Mouse (Mus musculus): ENCODE data around the gene Gm5134. TPM values are rescaled to one million over a fixed set of nuclear protein-coding genes. Genes with fewer than 3 reads are reported as not detected.
A peak's percentile ranks its signal among the peaks of the same experiment; 100 is the strongest.

Gm5134 gene
- polyA plus RNA-seq (2016; fragmentation: Nextera tagmentation; extraction: Ambion mirVana): not detected in 2 replicates

- H3K4me3 ChIP-seq: peak within 1 kb of the TSS; percentile 38
- peaks cover 31% of the 10 kb centered on the region for H3K4me1 ChIP-seq (replicated peaks)
- H3K36me3 ChIP-seq: no peaks in the 10 kb centered on the region
- H3K27ac ChIP-seq: 0 out of 2 replicates have a peak within 1 kb of the TSS, but pooled peaks have one; percentile 53
- 27% methylated on average over 20 of the region's 20 CpGs for WGBS
- peaks cover 17% of the 10 kb centered on the region for H3K27me3 ChIP-seq (ENCODE audit: insufficient read depth, poor library complexity, severe bottlenecking)
- no peaks in the 10 kb centered on the region for H3K9me3 ChIP-seq
- no peak for DNase-seq (ENCODE audit: low spot score)
Observed at GRCm38 (mm10) chr10:75954381-75954811, at the start of gene Gm5134. Gene Gm5134, plus strand, starts transcription at chr10:75954514.

GRCm38 (mm10) chr10:75906882-75907281, 47.4 kb upstream of the Gm5134 start:
- H3K27ac ChIP-seq: no peak overlapping the region

GRCm38 (mm10) chr10:75910698-75911097, 43.6 kb upstream of the Gm5134 start:
- Histone ChIP-seq H3K4me1 (replicated peaks) (no peaks in the 10 kb centered on the region), H3K27ac (no peak overlapping the region), H3K36me3 (peaks cover 98% of the 10 kb centered on the region), H3K4me3 (no peak overlapping the region), H3K27me3 (ENCODE audit: insufficient read depth, poor library complexity, severe bottlenecking) (no peaks in the 10 kb centered on the region), H3K9me3 (no peaks in the 10 kb centered on the region)
- WGBS: 96% methylated on average over 2 of the region's 2 CpGs
- no peak for DNase-seq (ENCODE audit: low spot score)

More at GRCm38 (mm10) chr10:75906882-75907281, 47.4 kb upstream of the Gm5134 start:
- Histone ChIP-seq H3K4me3 (no peak overlapping the region), H3K27me3 (ENCODE audit: insufficient read depth, poor library complexity, severe bottlenecking) (no peaks in the 10 kb centered on the region), H3K9me3 (no peaks in the 10 kb centered on the region), H3K36me3 (peaks cover 99% of the 10 kb centered on the region), H3K4me1 (replicated peaks) (no peaks in the 10 kb centered on the region)
- WGBS: 95% methylated on average over 4 of the region's 4 CpGs
- DNase-seq (ENCODE audit: low spot score): no peak

- no peak overlapping the region for H3K27ac ChIP-seq
- no peak for DNase-seq (ENCODE audit: low spot score)
- no peaks in the 10 kb centered on the region for H3K9me3 ChIP-seq
- H3K4me3 ChIP-seq: no peak overlapping the region
- no peaks in the 10 kb centered on the region for H3K27me3 ChIP-seq (ENCODE audit: insufficient read depth, poor library complexity, severe bottlenecking)
- H3K36me3 ChIP-seq: peaks cover 98% of the 10 kb centered on the region
- 71% methylated on average over 6 of the region's 6 CpGs for WGBS
- H3K4me1 ChIP-seq (replicated peaks): peaks cover 5% of the 10 kb centered on the region
Observed at GRCm38 (mm10) chr10:75913013-75913589, 41.2 kb upstream of the Gm5134 start.

GRCm38 (mm10) chr10:75915557-75915956, 38.8 kb upstream of the Gm5134 start:
- Histone ChIP-seq H3K4me1 (replicated peaks) (peaks cover 30% of the 10 kb centered on the region), H3K4me3 (no peak overlapping the region), H3K27ac (no peak overlapping the region), H3K9me3 (no peaks in the 10 kb centered on the region), H3K36me3 (peaks cover 91% of the 10 kb centered on the region), H3K27me3 (ENCODE audit: insufficient read depth, poor library complexity, severe bottlenecking) (no peaks in the 10 kb centered on the region)
- WGBS: 93% methylated on average over 7 of the region's 7 CpGs
- DNase-seq (ENCODE audit: low spot score): no peak

- no peak overlapping the region for H3K4me3 ChIP-seq
- H3K36me3 ChIP-seq: peaks cover 78% of the 10 kb centered on the region
- no peaks in the 10 kb centered on the region for H3K9me3 ChIP-seq
- WGBS: 82% methylated on average over 8 of the region's 8 CpGs
- no peaks in the 10 kb centered on the region for H3K27me3 ChIP-seq (ENCODE audit: insufficient read depth, poor library complexity, severe bottlenecking)
- peaks cover 34% of the 10 kb centered on the region for H3K4me1 ChIP-seq (replicated peaks)
- H3K27ac ChIP-seq: no peak overlapping the region
- no peak for DNase-seq (ENCODE audit: low spot score)
Observed at GRCm38 (mm10) chr10:75916840-75917239, 37.5 kb upstream of the Gm5134 start.

- Histone ChIP-seq H3K36me3 (peaks cover 65% of the 10 kb centered on the region), H3K27me3 (ENCODE audit: insufficient read depth, poor library complexity, severe bottlenecking) (no peaks in the 10 kb centered on the region), H3K9me3 (no peaks in the 10 kb centered on the region), H3K27ac (peak overlapping the region; percentile 29; the same call in 1 of the 2 replicates), H3K4me3 (0 out of 2 replicates have a peak overlapping the region, but pooled peaks have one; percentile 20), H3K4me1 (replicated peaks) (peaks cover 49% of the 10 kb centered on the region)
- WGBS: 87% methylated on average over 5 of the region's 5 CpGs
- DNase-seq (ENCODE audit: low spot score): no peak
Observed at GRCm38 (mm10) chr10:75919026-75919425, 35.3 kb upstream of the Gm5134 start.

- peak within 1 kb of the TSS; percentile 98 for H3K27ac ChIP-seq
- H3K27me3 ChIP-seq (ENCODE audit: insufficient read depth, poor library complexity, severe bottlenecking): no peaks in the 10 kb centered on the region
- H3K36me3 ChIP-seq: peaks cover 61% of the 10 kb centered on the region
- peak; percentile 94 for DNase-seq (ENCODE audit: low spot score)
- H3K9me3 ChIP-seq: no peaks in the 10 kb centered on the region
- H3K4me3 ChIP-seq: peak within 1 kb of the TSS; percentile 83
- WGBS: under 1% methylated on average over 76 of the region's 76 CpGs
- peaks cover 49% of the 10 kb centered on the region for H3K4me1 ChIP-seq (replicated peaks)
Observed at GRCm38 (mm10) chr10:75921026-75921725, 33.1 kb upstream of the Gm5134 start, which contains the start of gene Smarcb1. Gene Smarcb1, minus strand, starts transcription at chr10:75921617.

GRCm38 (mm10) chr10:75921726-75922560, 32.4 kb upstream of the Gm5134 start:
- DNase-seq (ENCODE audit: low spot score): no peak
- Histone ChIP-seq H3K9me3 (no peaks in the 10 kb centered on the region), H3K36me3 (peaks cover 61% of the 10 kb centered on the region), H3K4me3 (peak overlapping the region; percentile 83), H3K27ac (peak overlapping the region; percentile 98), H3K4me1 (replicated peaks) (peaks cover 49% of the 10 kb centered on the region), H3K27me3 (ENCODE audit: insufficient read depth, poor library complexity, severe bottlenecking) (0 out of 2 replicates have a peak, but pooled peaks cover 5% of the 10 kb centered on the region)
- 7% methylated on average over 22 of the region's 22 CpGs for WGBS

GRCm38 (mm10) chr10:75924324-75924723, 30.0 kb upstream of the Gm5134 start:
- 69% methylated on average over 2 of the region's 2 CpGs for WGBS
- Histone ChIP-seq H3K9me3 (no peaks in the 10 kb centered on the region), H3K36me3 (peaks cover 49% of the 10 kb centered on the region), H3K27ac (no peak overlapping the region), H3K4me1 (replicated peaks) (peaks cover 31% of the 10 kb centered on the region), H3K4me3 (no peak overlapping the region), H3K27me3 (ENCODE audit: insufficient read depth, poor library complexity, severe bottlenecking) (peaks cover 10% of the 10 kb centered on the region; the same call in 1 of the 2 replicates)
- no peak for DNase-seq (ENCODE audit: low spot score)

- Histone ChIP-seq H3K27ac (no peak overlapping the region), H3K4me3 (no peak overlapping the region), H3K9me3 (no peaks in the 10 kb centered on the region), H3K4me1 (replicated peaks) (peaks cover 29% of the 10 kb centered on the region), H3K27me3 (ENCODE audit: insufficient read depth, poor library complexity, severe bottlenecking) (peaks cover 31% of the 10 kb centered on the region), H3K36me3 (peaks cover 44% of the 10 kb centered on the region)
- WGBS: 73% methylated on average over 13 of the region's 13 CpGs
- DNase-seq (ENCODE audit: low spot score): no peak
Observed at GRCm38 (mm10) chr10:75926396-75926795, 27.9 kb upstream of the Gm5134 start.

- peaks cover 25% of the 10 kb centered on the region for H3K36me3 ChIP-seq
- WGBS: 39% methylated on average over 6 of the region's 6 CpGs
- H3K4me1 ChIP-seq (replicated peaks): peaks cover 37% of the 10 kb centered on the region
- peaks cover 70% of the 10 kb centered on the region for H3K27me3 ChIP-seq (ENCODE audit: insufficient read depth, poor library complexity, severe bottlenecking)
- no peak overlapping the region for H3K27ac ChIP-seq
- no peak overlapping the region; the same call in 1 of the 2 replicates for H3K4me3 ChIP-seq
- DNase-seq (ENCODE audit: low spot score): no peak
- no peaks in the 10 kb centered on the region for H3K9me3 ChIP-seq
Observed at GRCm38 (mm10) chr10:75930304-75930703, 24.0 kb upstream of the Gm5134 start.

Measured in hindbrain, embryonic 10.5 days (tissue).